Mouse (Mus musculus) cerebellum, postnatal 36 days (tissue): ENCODE results near the gene Dgkq.

Experiments used
- DNase-seq, 2 experiments: peaks; one replicate each; pipeline ENCODE4 v3.0.0; 2021 to 2022; ENCODE audit warnings: mixed read lengths in 2 of 2

Gene Dgkq

GRCm38 (mm10) chr5:108668977-108669936 is at the start of gene Dgkq:
Gene Dgkq, minus strand, starts transcription at chr5:108669672.
- peak; percentile 88 to 90 for DNase-seq

GRCm38 (mm10) chr5:108718051-108718450 is 48.6 kb upstream of the Dgkq start:
- DNase-seq = peak in 1 of 2 experiments; percentile 22

GRCm38 (mm10) chr5:108715974-108716373 is 46.5 kb upstream of the Dgkq start:
- DNase-seq = no peak

GRCm38 (mm10) chr5:108714149-108714548 is 44.7 kb upstream of the Dgkq start:
- peak in 1 of 2 experiments; percentile 25 for DNase-seq

- no peak for DNase-seq
Observed at GRCm38 (mm10) chr5:108713691-108714090, 44.2 kb upstream of the Dgkq start.

GRCm38 (mm10) chr5:108713096-108713495 is 43.6 kb upstream of the Dgkq start:
- no peak for DNase-seq

GRCm38 (mm10) chr5:108711968-108712367 is 42.5 kb upstream of the Dgkq start:
- DNase-seq = no peak

GRCm38 (mm10) chr5:108708981-108709731 is 39.7 kb upstream of the Dgkq start:
- DNase-seq = no peak

GRCm38 (mm10) chr5:108708419-108708818 is 38.9 kb upstream of the Dgkq start:
- DNase-seq = no peak

GRCm38 (mm10) chr5:108707758-108708157 is 38.3 kb upstream of the Dgkq start:
- no peak for DNase-seq

GRCm38 (mm10) chr5:108703754-108704626 is 34.5 kb upstream of the Dgkq start:
- no peak for DNase-seq

GRCm38 (mm10) chr5:108701341-108702021 is 32.0 kb upstream of the Dgkq start:
- no peak for DNase-seq

- DNase-seq = no peak
Observed at GRCm38 (mm10) chr5:108700346-108700745, 30.9 kb upstream of the Dgkq start.

GRCm38 (mm10) chr5:108697341-108697753 is 27.9 kb upstream of the Dgkq start:
- DNase-seq = no peak

- no peak for DNase-seq
Observed at GRCm38 (mm10) chr5:108696542-108696941, 27.1 kb upstream of the Dgkq start.

GRCm38 (mm10) chr5:108695861-108696260 is 26.4 kb upstream of the Dgkq start:
- no peak for DNase-seq

GRCm38 (mm10) chr5:108694352-108695261 is 25.1 kb upstream of the Dgkq start:
- no peak for DNase-seq

- DNase-seq = peak in 1 of 2 experiments; percentile 42
Observed at GRCm38 (mm10) chr5:108693872-108694288, 24.4 kb upstream of the Dgkq start.

GRCm38 (mm10) chr5:108692271-108692670 is 22.8 kb upstream of the Dgkq start, which contains the start of gene Fgfrl1:
Gene Fgfrl1, plus strand, starts transcription at chr5:108692382.
- DNase-seq = peak in 1 of 2 experiments; percentile 27

- no peak for DNase-seq
Observed at GRCm38 (mm10) chr5:108691152-108691551, 21.7 kb upstream of the Dgkq start.

- DNase-seq = no peak
Observed at GRCm38 (mm10) chr5:108689091-108689490, 19.6 kb upstream of the Dgkq start.
